Mouse (Mus musculus) lung, postnatal 0 days (tissue): ENCODE measurements around the gene Spata45.

Experiments
- CTCF ChIP-seq: IDR thresholded peaks from 2 replicates; pipeline ENCODE4 v1.5.1; 2016; ENCODE audit warnings: antibody characterized with exemption, mild to moderate bottlenecking
- EP300 ChIP-seq: IDR thresholded peaks from 2 replicates; pipeline ENCODE4 v1.6.1; 2016; ENCODE audit warnings: antibody characterized with exemption, mild to moderate bottlenecking, control low read depth

DNA sequence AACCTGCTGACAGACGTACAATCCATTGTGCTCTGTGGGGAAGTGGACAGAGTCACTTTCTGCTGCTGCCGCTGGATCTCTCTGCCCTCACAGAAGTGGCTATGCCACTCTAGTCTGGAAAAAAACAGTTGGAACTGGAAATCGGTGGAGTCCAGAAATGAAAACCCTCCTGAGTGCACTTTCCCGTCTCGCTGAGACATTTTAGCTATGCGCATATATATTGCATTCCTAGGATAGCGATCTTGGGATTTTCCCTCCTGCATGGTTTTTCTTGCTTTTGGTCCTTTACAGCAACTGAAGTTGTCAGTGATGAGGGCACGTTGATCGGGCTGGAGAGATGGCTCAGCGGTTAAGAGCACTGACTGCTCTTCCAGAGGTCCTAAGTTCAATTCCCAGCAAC lies 6.3 kb upstream of the Spata45 start:
- TF ChIP-seq EP300 = no peak
- TF ChIP-seq CTCF = no peak
